Mouse (Mus musculus) CD4-positive naive resting alpha-beta T cell, adult 57 days (primary cell): ENCODE measurements around the gene Trabd. TPM values are rescaled to one million over a fixed set of nuclear protein-coding genes. Genes with fewer than 3 reads are reported as not detected.

Experiments used
- total RNA-seq: library from RNA; stranded (reverse); gene quantifications from one replicate; pipeline ENCODE4 v1.2.4, GENCODE M21; 2023

Trabd gene
- total RNA-seq = 45.4 TPM

DNA sequence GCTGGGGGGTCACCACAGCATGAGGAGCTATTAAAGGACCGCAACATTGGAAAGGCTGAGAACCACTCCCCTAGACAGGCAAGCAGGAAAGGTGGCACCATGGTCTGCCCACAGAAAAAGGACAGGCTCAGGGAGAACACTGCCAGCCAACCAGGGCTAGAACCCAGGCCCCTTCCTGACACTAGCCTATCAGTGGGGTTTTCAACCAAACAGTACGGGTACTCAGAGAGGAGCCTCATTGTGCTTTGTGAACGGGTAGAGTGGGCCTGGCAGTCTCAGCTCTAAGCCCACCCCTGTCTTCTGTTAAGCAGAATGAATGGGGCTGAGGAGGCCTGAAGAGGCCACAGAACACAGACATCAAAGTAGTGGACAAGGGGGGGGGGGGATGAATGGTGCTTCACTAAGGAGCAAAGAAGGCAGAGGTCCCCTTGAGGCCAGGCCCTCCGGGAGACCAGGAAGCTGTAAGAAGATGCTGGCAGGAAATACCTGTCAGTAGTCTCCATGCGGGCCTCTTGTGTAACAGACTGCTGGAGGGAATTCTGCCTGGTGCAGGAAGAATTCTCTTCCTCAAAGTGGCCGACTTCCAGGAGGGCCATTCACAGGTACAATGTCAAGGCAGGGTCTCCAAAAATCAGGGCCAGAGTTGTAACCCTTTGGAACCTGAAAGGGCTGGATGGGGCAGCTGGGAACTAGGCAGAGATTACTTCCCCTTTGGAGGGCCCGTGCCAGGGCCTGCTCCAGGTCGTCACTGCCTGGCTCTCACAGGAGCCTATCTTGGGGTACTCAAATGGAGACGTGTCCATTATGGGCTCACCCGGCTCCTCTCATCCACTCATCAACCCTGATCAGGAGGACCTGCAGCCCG, at the start of gene Trabd:
Trabd (plus strand) TSS at position 512 of the 865 bp plus-strand sequence.

DNA sequence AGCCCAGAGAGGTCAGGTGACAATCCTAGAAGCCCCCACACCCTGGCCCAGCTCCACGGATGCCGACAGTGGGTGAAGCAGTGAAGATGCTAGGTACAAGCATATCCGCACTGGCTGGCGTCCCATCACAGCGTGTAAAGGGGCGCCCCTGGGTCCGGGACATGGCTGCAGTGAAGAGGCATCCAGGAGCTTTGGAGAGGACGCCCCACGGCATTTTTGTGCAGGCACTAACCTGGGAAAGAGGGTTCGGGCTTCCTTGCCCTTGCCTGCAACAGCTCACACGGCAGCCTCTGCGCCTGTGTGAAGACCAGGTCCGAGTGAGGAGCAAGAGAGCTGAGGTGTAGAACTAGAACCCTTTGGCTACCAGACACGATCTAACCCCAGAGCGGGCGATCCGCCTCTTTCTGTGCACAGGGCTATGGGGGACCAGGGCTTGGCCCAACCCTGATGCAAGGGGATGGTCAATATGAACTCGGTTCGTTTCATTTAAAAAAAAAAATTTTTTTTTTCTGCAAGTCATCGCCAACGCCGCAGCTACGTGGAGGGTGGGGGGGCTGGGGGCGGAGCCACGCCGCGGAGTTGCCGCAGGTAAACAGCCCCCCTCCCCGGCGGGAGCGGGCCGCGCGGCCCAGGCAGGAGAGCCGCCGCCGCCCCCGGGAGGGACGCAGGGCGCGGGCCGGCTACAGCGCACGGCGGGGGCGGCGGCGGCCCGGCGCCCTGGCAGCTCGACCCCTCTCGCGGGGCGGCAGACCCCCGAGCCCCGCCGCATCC, 15.6 kb upstream of the Trabd start, which contains the start of gene Panx2:
Panx2 (plus strand) TSS at position 574 of the 771 bp plus-strand sequence.

DNA sequence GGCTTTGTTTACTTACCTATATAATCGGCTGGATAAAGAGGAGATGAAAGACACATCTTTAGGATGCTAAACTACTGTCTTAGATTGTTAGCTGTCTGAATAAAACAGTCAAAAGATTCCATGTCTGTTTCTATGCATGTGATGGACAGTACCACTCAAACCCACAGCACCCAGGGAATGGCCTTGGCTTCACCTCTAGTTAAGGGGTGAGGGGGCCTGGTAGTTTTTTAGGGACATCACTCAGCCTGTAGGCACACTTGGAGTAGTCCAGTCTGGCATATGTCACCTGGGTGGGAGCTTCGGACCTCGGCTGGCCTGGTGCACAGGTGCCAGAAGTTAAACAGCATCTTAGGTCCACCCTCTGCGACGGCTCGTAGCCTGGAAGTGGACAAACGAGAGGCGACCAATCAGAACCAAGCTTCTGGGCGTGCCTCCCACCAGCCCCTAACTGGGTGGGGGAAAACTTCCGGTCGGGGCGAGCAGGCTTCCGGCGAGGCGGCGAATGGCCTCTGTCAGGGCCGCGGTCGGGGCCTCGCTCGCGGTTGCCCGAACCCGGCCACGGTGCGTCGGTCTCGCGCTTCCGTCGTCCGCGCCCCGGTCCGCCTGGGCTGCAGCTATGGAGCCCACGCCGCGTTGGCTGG, 13.8 kb downstream of the Trabd start, which contains the start of gene Selenoo:
Selenoo (plus strand) TSS at position 478 of the 641 bp plus-strand sequence.

DNA sequence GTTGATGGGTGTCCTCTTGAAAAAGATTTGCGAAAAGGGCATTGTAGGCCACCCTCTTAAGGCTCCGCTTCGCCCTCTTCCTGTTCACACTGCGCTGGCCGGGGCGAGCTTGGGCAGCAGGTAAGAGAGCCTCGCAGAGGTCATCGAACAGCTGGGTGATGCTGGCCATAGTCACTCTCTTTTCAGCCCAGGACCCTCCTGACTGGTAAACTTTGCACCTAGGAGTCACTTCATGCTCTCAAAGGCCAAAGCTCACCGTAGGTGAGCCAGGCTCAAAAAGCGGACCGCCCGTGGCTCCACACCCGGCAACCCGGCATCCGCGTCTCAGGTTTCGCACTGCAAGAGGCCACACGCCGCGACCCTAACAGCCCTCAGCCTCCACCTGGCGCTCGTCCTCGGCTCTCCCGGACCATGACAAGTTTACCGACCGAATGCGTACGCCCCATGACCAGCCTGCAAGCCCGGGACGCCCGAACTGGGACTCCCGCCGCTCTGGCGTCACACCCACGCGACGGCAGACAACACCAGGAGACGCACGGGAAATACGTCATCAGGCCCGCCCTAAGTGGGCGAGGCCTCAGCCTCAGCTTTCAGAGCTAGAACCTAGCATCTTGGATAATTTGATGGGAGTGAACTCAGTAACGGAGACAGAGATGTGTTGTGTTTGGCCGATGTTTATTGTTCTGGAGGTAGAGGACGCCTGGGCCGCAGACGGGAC, 47.9 kb downstream of the Trabd start, which contains the start of gene Tubgcp6:
Tubgcp6 (minus strand) TSS at position 464 of the 718 bp plus-strand sequence.

DNA sequence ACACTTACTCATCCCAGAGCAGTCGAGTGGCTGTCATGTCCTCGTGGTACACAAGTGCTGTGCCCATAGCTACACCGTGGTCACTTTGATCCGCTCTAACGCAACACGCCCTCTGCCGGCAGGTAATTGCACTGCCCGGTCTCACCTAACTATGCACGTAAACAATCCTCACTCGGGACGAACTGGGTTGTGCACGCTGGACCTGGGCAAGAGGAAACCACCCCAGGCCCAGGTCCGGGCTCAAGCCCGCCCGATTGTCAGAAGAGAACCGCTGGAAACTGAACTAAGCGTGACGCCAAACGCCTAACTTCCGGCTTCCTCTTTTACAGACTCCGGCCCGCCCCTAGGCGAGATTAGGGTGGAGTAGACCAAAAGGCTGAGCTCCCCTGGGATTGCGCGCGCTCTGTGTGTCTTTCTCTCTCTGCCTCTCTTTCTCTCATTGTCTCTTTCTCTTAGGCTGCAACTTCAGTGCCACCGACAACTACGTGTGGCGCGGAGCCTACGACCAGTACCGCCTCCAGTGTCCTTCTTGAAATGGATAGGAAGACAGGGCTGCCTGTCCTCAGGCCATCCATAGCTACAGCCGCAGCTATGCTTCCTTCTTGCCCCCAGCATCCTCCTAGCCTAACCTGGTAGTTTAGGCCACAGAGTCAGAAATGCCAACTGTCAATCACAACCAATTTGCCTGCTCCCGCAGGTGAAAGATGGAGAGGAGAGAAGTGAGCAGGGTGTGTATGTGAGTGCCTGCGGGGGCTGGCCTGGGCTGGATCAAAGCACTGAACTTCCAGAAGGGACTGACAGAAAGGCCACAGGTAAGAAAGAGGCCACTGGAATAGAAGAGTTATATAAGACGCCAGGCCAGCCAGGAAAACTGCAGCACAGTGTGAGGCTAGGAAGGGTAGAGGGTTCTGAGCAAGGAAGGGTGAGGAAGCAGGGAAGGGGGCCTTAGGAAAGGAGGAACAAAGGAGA, 53.7 kb downstream of the Trabd start, which contains the start of gene Hdac10:
Hdac10 (minus strand) TSS at position 319 of the 969 bp plus-strand sequence.

Other genes starting within 250 kb of the Trabd start
- 71.4 TPM for gene Pim3, start 212.9 kb upstream of the Trabd start, total RNA-seq
- not detected for gene Ttll8, start 120.7 kb upstream of the Trabd start, total RNA-seq
- gene Mlc1, start 96.1 kb upstream of the Trabd start, total RNA-seq = not detected
- not detected for gene Mov10l1, start 92.2 kb upstream of the Trabd start, total RNA-seq
- gene Panx2, start 15.4 kb upstream of the Trabd start, total RNA-seq = not detected
- 25.5 TPM for gene Selenoo, start 14.0 kb downstream of the Trabd start, total RNA-seq
- gene Tubgcp6, start 48.0 kb downstream of the Trabd start, total RNA-seq = 39.6 TPM
- gene Hdac10, start 53.6 kb downstream of the Trabd start, total RNA-seq = 24.8 TPM
- 3.4 TPM for gene Mapk12, start 65.6 kb downstream of the Trabd start, total RNA-seq
- 29.8 TPM for gene Mapk11, start 74.5 kb downstream of the Trabd start, total RNA-seq
- gene Plxnb2, start 105.7 kb downstream of the Trabd start, total RNA-seq = 2.9 TPM
- gene Dennd6b, start 121.4 kb downstream of the Trabd start, total RNA-seq = 24.3 TPM
- gene Ppp6r2, start 136.4 kb downstream of the Trabd start, total RNA-seq = 42.9 TPM
- 416 TPM for gene Sbf1, start 240.2 kb downstream of the Trabd start, total RNA-seq
- not detected for gene Adm2, start 247.6 kb downstream of the Trabd start, total RNA-seq